Mouse (Mus musculus) lung, adult 2 months (tissue): ENCODE results near the gene Six4.

Experiments used
- CTCF ChIP-seq: fragments of 200-500 bp; IDR thresholded peaks from 2 replicates; pipeline ENCODE4 v1.5.1; 2011; ENCODE audit warnings: mild to moderate bottlenecking, low read length, control low read depth; ENCODE audit not compliant: insufficient read depth
- POLR2A ChIP-seq: fragments of 200-500 bp; IDR thresholded peaks from 2 replicates; pipeline ENCODE4 v1.6.1; 2011; ENCODE audit warnings: low read depth, mild to moderate bottlenecking, control low read depth, low read length, borderline replicate concordance; ENCODE audit errors: extremely low read depth

- TF ChIP-seq CTCF = no peak
- peak; percentile 77; the same call in 1 of the 2 replicates for TF ChIP-seq POLR2A
Measured at GRCm38 (mm10) chr12:73123093-73124041, 10.1 kb upstream of the Six4 start, which contains the start of gene Mnat1.
